Mouse (Mus musculus): ENCODE results near the gene Srgap2. TPM values are rescaled to one million over a fixed set of nuclear protein-coding genes. Genes with fewer than 3 reads are reported as not detected.
"Not testable (repeated sequence)": the region's sequence is repeated elsewhere in the genome, so short reads cannot be mapped to it uniquely, and the experiment has no call there.

Gene Srgap2
- total RNA-seq, 2 experiments from 2014 or later = 21.1 to 24.1 TPM

GRCm38 (mm10) chr1:131269797-131270578 is 257.2 kb downstream of the Srgap2 start:
- intact Hi-C loops (cut with DNase I) = loop anchor here (5.0 to 10.0 kb wide), 2 partner anchors 287 to 475 kb away; no protein-coding TSS in a partner anchor

GRCm38 (mm10) chr1:131268776-131269175 is 258.4 kb downstream of the Srgap2 start:
- intact Hi-C loops (cut with DNase I) = loop anchor here (10.0 kb wide), 1 partner anchor 474 kb away; no protein-coding TSS in a partner anchor
- DNase-seq = no peak

More at GRCm38 (mm10) chr1:131269797-131270578, 257.2 kb downstream of the Srgap2 start:
- peak; percentile 62 to 72 for DNase-seq

DNA sequence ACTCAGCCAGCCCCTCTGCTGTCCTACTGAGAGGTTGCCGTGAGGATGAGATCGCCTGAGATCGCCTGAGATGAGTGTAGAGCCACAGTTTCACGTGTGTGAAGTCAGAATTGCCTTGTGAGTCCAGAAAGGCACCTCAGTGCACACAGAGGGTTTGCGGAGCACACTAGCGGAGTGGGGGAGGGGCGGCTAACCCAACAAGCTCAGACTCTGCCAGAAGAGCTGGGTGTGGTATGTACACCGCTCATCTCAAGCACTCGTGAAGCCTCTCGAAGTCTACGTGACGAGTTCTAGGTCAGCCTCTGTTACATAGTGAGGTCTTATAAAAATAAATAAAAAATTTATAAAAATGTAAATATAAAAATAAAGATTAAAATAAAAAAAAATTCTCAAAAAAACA is 263.2 kb downstream of the Srgap2 start:
- no peak for DNase-seq
- intact Hi-C loops (cut with DNase I) = loop anchor here (5.0 to 10.0 kb wide), 2 partner anchors 147 to 469 kb away; no protein-coding TSS in a partner anchor

GRCm38 (mm10) chr1:131260309-131260656 is 266.9 kb downstream of the Srgap2 start:
- intact Hi-C loops (cut with DNase I) = loop anchor here (1.0 to 10.0 kb wide), 3 partner anchors 79 to 465 kb away; no protein-coding TSS in a partner anchor
- DNase-seq = peak; percentile 66 to 77

- DNase-seq = no peak
Measured at GRCm38 (mm10) chr1:131259632-131260308, 267.4 kb downstream of the Srgap2 start.

GRCm38 (mm10) chr1:131257288-131257687 is 269.9 kb downstream of the Srgap2 start:
- intact Hi-C loops (cut with DNase I) = loop anchor here (5.0 kb wide), 1 partner anchor 380 kb away; no protein-coding TSS in a partner anchor
- no peak for DNase-seq

More at GRCm38 (mm10) chr1:131259632-131260308, 267.4 kb downstream of the Srgap2 start:
- intact Hi-C loops (cut with DNase I) = loop anchor here (1.0 to 10.0 kb wide), 4 partner anchors 78 to 465 kb away; no protein-coding TSS in a partner anchor

DNA sequence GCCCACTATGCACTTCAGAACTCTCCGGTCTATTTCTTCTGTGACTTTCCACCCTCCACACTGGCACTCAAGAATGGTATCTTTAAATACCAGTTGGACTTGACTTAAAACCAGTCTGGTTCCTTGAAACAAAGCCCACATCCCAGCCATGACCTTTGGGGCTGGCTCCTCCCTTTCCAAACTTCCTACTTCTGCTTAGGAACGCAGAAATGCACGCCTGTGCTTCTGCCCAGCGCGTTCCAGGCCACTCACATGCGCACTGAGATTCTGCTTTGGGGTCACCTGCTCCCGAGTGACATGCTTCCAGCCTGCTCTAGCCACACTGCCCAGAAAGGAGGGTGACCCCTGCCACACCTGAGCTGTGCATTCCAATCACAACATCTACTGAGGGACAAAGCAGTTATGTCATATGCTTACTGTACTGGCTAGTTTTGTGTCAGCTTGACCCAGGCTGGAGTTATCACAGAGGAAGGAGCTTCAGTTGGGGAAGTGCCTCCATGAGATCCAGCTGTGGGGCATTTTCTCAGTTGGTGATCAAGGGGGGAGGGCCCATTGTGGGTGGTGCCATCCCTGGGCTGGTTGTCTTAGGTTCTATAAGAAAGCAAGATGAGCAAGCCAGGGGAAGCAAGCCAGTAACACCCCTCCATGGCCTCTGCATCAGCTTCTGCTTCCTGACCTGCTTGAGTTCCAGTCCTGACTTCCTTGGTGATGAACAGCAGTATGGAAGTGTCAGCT is 274.5 kb downstream of the Srgap2 start:
- DNase-seq; intact Hi-C loops (cut with DNase I): not testable (repeated sequence)

- peak; percentile 44 to 56 for DNase-seq
- intact Hi-C loops (cut with DNase I) = loop anchor here (1.0 kb wide), 2 partner anchors 65 to 130 kb away; no protein-coding TSS in a partner anchor
Measured at GRCm38 (mm10) chr1:131246433-131247395, 280.4 kb downstream of the Srgap2 start.

- DNase-seq = peak; percentile 49 to 58
- intact Hi-C loops (cut with DNase I) = loop anchor here (1.0 kb wide), 2 partner anchors 65 to 130 kb away; no protein-coding TSS in a partner anchor
Measured at GRCm38 (mm10) chr1:131245926-131246325, 281.2 kb downstream of the Srgap2 start.

DNA sequence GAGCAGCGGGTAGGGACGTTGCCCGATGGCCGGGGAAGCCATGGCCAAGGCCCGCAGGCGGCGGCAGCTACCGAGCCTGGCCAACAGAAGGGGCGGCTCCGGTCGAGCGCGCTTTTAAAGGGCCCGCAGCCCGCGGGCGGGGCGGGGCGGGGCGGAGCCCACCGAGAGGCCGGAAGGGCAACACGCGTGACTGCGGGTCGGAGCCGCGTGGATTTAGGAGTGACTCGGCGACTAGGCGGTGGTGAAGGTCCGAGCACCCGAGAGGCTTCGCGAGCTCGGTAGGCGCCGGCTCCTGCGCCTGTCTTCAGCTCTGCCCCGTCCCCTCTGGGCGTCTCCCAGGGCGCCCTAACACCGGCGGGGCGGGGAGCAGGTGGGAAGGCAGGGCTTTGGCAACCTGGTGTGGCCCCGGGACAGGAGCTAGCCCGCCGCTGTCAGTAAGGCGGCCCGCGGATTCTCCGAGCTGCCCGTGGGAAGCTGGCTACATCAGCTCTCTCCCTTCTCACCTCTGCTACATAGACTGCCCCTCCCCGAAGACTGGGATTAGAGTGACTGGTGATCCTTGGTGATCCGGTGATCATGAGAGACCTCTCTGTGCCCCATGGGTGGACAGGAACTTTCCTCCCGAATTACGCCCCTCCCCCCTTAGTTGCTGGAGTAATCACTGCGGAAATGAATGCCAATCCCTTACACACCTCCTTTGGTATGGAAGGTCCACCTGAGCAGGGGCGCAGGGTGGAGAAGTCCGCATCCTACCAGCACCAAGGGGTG is 281.9 kb downstream of the Srgap2 start, which contains the start of gene Rassf5:
Gene Rassf5 (minus strand): TSS at position 170 of the 768 bp plus-strand sequence.
- intact Hi-C loops (cut with DNase I) = no loop called here
- DNase-seq = peak; percentile 75 to 84

DNA sequence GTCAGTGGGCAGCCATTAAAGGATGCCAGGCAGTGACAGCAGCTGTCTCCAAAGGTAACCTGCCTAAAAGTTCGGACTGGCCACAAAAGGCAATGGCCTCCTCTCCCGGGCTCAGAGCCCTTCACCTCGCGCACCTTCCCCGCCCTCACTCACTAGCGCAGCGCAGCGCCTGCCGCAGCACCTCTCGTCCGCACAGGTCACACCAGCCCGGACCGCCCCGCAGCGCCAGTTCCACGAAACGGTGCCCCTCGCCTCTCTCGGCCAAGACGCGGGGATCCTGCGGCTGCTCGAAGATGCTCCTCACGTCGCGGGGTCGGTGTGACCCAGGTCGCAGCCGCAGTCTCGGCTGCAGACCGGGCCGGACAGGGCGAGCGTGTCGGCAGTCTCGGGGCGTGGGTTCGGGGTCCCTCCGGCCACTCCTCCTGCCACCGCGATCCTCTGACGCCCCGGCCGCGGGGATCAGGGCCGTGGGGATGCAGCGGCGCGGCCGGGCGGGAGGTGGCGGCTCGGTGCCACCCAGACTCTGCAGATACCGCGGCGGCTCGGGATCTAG is 282.5 kb downstream of the Srgap2 start:
- peak in 1 of 2 experiments; percentile 22 for DNase-seq
- intact Hi-C loops (cut with DNase I) = no loop called here

- no peak for DNase-seq
- intact Hi-C loops (cut with DNase I) = no loop called here
Measured at GRCm38 (mm10) chr1:131242956-131243355, 284.2 kb downstream of the Srgap2 start.

DNA sequence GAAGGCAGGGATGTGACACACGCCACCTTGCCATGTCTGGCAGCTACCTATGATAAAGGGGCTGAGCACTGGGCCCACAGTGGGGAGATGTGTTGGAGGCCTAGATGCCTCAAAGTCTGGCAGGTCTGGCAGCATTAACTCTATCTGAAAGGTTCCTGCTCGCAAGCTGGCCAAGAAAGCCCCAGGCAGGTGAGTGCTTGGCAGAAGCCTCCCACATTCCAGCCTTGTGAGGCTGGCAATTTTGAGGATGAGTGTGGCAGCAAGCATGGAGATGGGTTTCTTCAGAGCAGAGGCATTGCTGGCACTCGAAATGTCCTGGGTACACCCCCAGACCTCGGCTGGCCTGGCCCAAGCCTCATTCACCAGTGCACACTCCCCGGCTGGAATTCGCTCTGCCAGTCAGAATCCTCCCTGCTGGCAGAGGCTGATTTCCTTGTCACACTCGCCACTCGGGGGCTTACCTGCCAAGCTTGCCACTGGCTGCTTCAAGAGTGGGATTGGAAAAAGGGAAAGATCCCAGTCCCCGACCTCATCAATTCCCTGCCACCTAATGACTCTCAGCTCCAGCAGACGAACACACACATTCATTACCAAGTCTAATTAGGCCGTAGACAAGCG is 287.5 kb downstream of the Srgap2 start:
- DNase-seq = no peak
- intact Hi-C loops (cut with DNase I) = no loop called here

DNA sequence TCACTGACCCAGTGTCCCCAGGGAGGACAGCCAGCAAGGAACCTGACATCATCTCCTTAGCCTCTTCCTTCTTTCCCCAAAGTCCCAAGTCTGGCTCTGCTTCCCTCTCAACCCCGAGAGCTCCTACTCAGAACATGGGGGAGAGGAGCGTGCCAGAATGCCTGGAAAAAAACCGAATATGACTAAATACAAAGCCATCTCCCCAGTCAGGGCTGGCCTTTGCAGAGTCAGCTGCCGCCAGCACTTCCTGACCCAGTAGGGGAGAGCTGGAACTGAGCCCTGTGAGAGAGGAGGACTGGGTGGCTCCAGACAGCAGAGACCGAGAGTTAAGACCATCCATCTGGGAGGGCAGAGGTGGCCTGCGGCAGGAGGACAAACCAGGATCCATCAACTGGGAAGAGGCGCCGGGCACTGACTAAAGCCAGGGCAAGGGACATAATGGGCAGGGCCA is 288.2 kb downstream of the Srgap2 start:
- DNase-seq = peak; percentile 60 to 64
- intact Hi-C loops (cut with DNase I) = no loop called here

DNA sequence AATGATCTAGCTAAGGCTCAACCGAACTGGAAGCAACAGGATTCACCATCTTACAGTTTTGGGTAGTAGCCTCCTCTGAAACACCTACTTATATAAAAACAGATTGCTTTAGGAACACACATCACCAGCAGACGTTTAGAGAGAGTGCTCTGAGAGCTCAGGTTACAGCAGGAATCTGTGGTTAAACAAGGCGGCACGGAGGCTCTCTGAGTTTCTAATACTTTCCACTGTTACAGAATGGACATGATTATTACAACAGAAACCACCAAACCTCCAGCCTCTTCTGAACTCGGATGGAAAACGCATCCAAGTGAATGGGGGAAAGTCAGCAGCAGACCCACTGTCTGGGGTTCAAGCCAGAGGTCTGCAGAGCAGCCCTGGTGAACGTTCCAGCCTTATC is 291.1 kb downstream of the Srgap2 start:
- no peak for DNase-seq
- intact Hi-C loops (cut with DNase I) = no loop called here

All from heart, postnatal 36 days (tissue).